11 mouse cellular contexts compared by ENCODE assay signal in genomic region chr4:32190506-32190905, GRCm38 (mm10).
"Had no signal": no experiment of that assay in that cellular context is flagged by ENCODE, and none has a peak within 500 bp of the region (broad histone marks: within the 10 kb centered on the region; RNA-seq: fewer than 3 reads in every experiment).

No protein-coding gene starts in this region.

- ATAC-seq: midbrain, embryonic 15.5 days had no signal

- DNase-seq: kidney, adult 2 months; kidney, postnatal 14 days; lung, adult 18-20 months; right cerebral cortex, adult 18-20 months; right cerebral cortex, postnatal 25 days had no signal

- H3K9ac ChIP-seq: kidney, embryonic 15.5 days; limb, embryonic 13.5 days; liver, embryonic 14.5 days; midbrain, embryonic 15.5 days had no signal

- H3K36me3 ChIP-seq: kidney, embryonic 15.5 days; limb, embryonic 13.5 days; midbrain, embryonic 15.5 days had no signal

- H3K27me3 ChIP-seq: kidney, embryonic 15.5 days; limb, embryonic 13.5 days; midbrain, embryonic 15.5 days had no signal

- H3K4me3 ChIP-seq: kidney, embryonic 15.5 days; limb, embryonic 13.5 days; midbrain, embryonic 15.5 days had no signal

- H3K27ac ChIP-seq: kidney, embryonic 15.5 days; limb, embryonic 13.5 days; liver, embryonic 14.5 days; midbrain, embryonic 15.5 days; stomach, postnatal 0 days had no signal

- H3K9me3 ChIP-seq: kidney, embryonic 15.5 days; limb, embryonic 13.5 days; midbrain, embryonic 15.5 days had no signal

- H3K4me2 ChIP-seq: kidney, embryonic 15.5 days; limb, embryonic 13.5 days; midbrain, embryonic 11.5 days; midbrain, embryonic 15.5 days had no signal
